Mouse (Mus musculus): ENCODE results near the gene Mab21l3. TPM values are rescaled to one million over a fixed set of nuclear protein-coding genes. Genes with fewer than 3 reads are reported as not detected.

The Mab21l3 gene
- polyA plus RNA-seq, 1 experiment: 0.05 TPM

GRCm38 (mm10) chr3:101804331-101804730, 44.4 kb downstream of the Mab21l3 start:
- peaks cover 14% of the 10 kb centered on the region for H3K4me1 ChIP-seq (ENCODE audit: control insufficient read depth, insufficient read depth, low read length)
- H3K4me3 ChIP-seq (ENCODE audit: control insufficient read depth, low read depth, low read length): no peak overlapping the region
- no peak overlapping the region for H3K27ac ChIP-seq (ENCODE audit: control insufficient read depth, insufficient read depth, low read depth, low read length)
- H3K27me3 ChIP-seq (ENCODE audit: control insufficient read depth, insufficient read depth, low read length): no peaks in the 10 kb centered on the region
- TF ChIP-seq POLR2A (IDR thresholded peaks at IDR 0.05; ENCODE audit: control insufficient read depth, low read depth, low read length) (no peak), CTCF (IDR thresholded peaks at IDR 0.05; ENCODE audit: control insufficient read depth, insufficient read depth, insufficient replicate concordance, low read depth, low read length) (no peak)
- H3K36me3 ChIP-seq (ENCODE audit: control insufficient read depth, insufficient read depth, low read length): no peaks in the 10 kb centered on the region

GRCm38 (mm10) chr3:101803764-101804163, 45.0 kb downstream of the Mab21l3 start:
- no peak for TF ChIP-seq POLR2A (IDR thresholded peaks at IDR 0.05; ENCODE audit: control insufficient read depth, low read depth, low read length)
- no peak for TF ChIP-seq CTCF (IDR thresholded peaks at IDR 0.05; ENCODE audit: control insufficient read depth, insufficient read depth, insufficient replicate concordance, low read depth, low read length)
- H3K27me3 ChIP-seq (ENCODE audit: control insufficient read depth, insufficient read depth, low read length): no peaks in the 10 kb centered on the region
- no peaks in the 10 kb centered on the region for H3K36me3 ChIP-seq (ENCODE audit: control insufficient read depth, insufficient read depth, low read length)
- H3K4me1 ChIP-seq (ENCODE audit: control insufficient read depth, insufficient read depth, low read length): peaks cover 14% of the 10 kb centered on the region
- no peak overlapping the region for H3K4me3 ChIP-seq (ENCODE audit: control insufficient read depth, low read depth, low read length)
- H3K27ac ChIP-seq (ENCODE audit: control insufficient read depth, insufficient read depth, low read depth, low read length): no peak overlapping the region

GRCm38 (mm10) chr3:101802746-101803145, 46.0 kb downstream of the Mab21l3 start:
- Histone ChIP-seq H3K27me3 (ENCODE audit: control insufficient read depth, insufficient read depth, low read length) (no peaks in the 10 kb centered on the region), H3K4me1 (ENCODE audit: control insufficient read depth, insufficient read depth, low read length) (peaks cover 14% of the 10 kb centered on the region), H3K27ac (ENCODE audit: control insufficient read depth, insufficient read depth, low read depth, low read length) (no peak overlapping the region), H3K36me3 (ENCODE audit: control insufficient read depth, insufficient read depth, low read length) (no peaks in the 10 kb centered on the region), H3K4me3 (ENCODE audit: control insufficient read depth, low read depth, low read length) (no peak overlapping the region)
- TF ChIP-seq CTCF (IDR thresholded peaks at IDR 0.05; ENCODE audit: control insufficient read depth, insufficient read depth, insufficient replicate concordance, low read depth, low read length) (no peak), POLR2A (IDR thresholded peaks at IDR 0.05; ENCODE audit: control insufficient read depth, low read depth, low read length) (no peak)

GRCm38 (mm10) chr3:101800596-101801018, 48.2 kb downstream of the Mab21l3 start:
- peaks cover 13% of the 10 kb centered on the region for H3K4me1 ChIP-seq (ENCODE audit: control insufficient read depth, insufficient read depth, low read length)
- no peak for TF ChIP-seq POLR2A (IDR thresholded peaks at IDR 0.05; ENCODE audit: control insufficient read depth, low read depth, low read length)
- no peak for TF ChIP-seq CTCF (IDR thresholded peaks at IDR 0.05; ENCODE audit: control insufficient read depth, insufficient read depth, insufficient replicate concordance, low read depth, low read length)
- H3K27me3 ChIP-seq (ENCODE audit: control insufficient read depth, insufficient read depth, low read length): no peaks in the 10 kb centered on the region
- H3K36me3 ChIP-seq (ENCODE audit: control insufficient read depth, insufficient read depth, low read length): no peaks in the 10 kb centered on the region
- no peak overlapping the region for H3K4me3 ChIP-seq (ENCODE audit: control insufficient read depth, low read depth, low read length)
- no peak overlapping the region for H3K27ac ChIP-seq (ENCODE audit: control insufficient read depth, insufficient read depth, low read depth, low read length)

GRCm38 (mm10) chr3:101799852-101800595, 48.7 kb downstream of the Mab21l3 start:
- Histone ChIP-seq H3K4me3 (ENCODE audit: control insufficient read depth, low read depth, low read length) (no peak overlapping the region), H3K36me3 (ENCODE audit: control insufficient read depth, insufficient read depth, low read length) (no peaks in the 10 kb centered on the region), H3K27ac (ENCODE audit: control insufficient read depth, insufficient read depth, low read depth, low read length) (no peak overlapping the region), H3K27me3 (ENCODE audit: control insufficient read depth, insufficient read depth, low read length) (no peaks in the 10 kb centered on the region), H3K4me1 (ENCODE audit: control insufficient read depth, insufficient read depth, low read length) (peaks cover 11% of the 10 kb centered on the region)
- no peak for TF ChIP-seq CTCF (IDR thresholded peaks at IDR 0.05; ENCODE audit: control insufficient read depth, insufficient read depth, insufficient replicate concordance, low read depth, low read length)
- no peak for TF ChIP-seq POLR2A (IDR thresholded peaks at IDR 0.05; ENCODE audit: control insufficient read depth, low read depth, low read length)

GRCm38 (mm10) chr3:101797830-101798709, 50.7 kb downstream of the Mab21l3 start:
- TF ChIP-seq CTCF (IDR thresholded peaks at IDR 0.05; ENCODE audit: control insufficient read depth, insufficient read depth, insufficient replicate concordance, low read depth, low read length): no peak
- no peak for TF ChIP-seq POLR2A (IDR thresholded peaks at IDR 0.05; ENCODE audit: control insufficient read depth, low read depth, low read length)
- Histone ChIP-seq H3K27ac (ENCODE audit: control insufficient read depth, insufficient read depth, low read depth, low read length) (no peak overlapping the region), H3K4me1 (ENCODE audit: control insufficient read depth, insufficient read depth, low read length) (peaks cover 11% of the 10 kb centered on the region), H3K4me3 (ENCODE audit: control insufficient read depth, low read depth, low read length) (no peak overlapping the region), H3K36me3 (ENCODE audit: control insufficient read depth, insufficient read depth, low read length) (no peaks in the 10 kb centered on the region), H3K27me3 (ENCODE audit: control insufficient read depth, insufficient read depth, low read length) (no peaks in the 10 kb centered on the region)

GRCm38 (mm10) chr3:101796212-101796611, 52.5 kb downstream of the Mab21l3 start:
- no peaks in the 10 kb centered on the region for H3K27me3 ChIP-seq (ENCODE audit: control insufficient read depth, insufficient read depth, low read length)
- no peaks in the 10 kb centered on the region for H3K36me3 ChIP-seq (ENCODE audit: control insufficient read depth, insufficient read depth, low read length)
- H3K4me1 ChIP-seq (ENCODE audit: control insufficient read depth, insufficient read depth, low read length): peaks cover 11% of the 10 kb centered on the region
- H3K27ac ChIP-seq (ENCODE audit: control insufficient read depth, insufficient read depth, low read depth, low read length): no peak overlapping the region
- TF ChIP-seq POLR2A (IDR thresholded peaks at IDR 0.05; ENCODE audit: control insufficient read depth, low read depth, low read length) (no peak), CTCF (IDR thresholded peaks at IDR 0.05; ENCODE audit: control insufficient read depth, insufficient read depth, insufficient replicate concordance, low read depth, low read length) (0 out of 2 replicates have a peak, but pooled peaks have one; percentile 2)
- H3K4me3 ChIP-seq (ENCODE audit: control insufficient read depth, low read depth, low read length): peak overlapping the region; percentile 20; the same call in 1 of the 2 replicates
